Mouse (Mus musculus): Measurements from ENCODE around the gene Ccndbp1.
"Not testable (repeated sequence)": the region's sequence is repeated elsewhere in the genome, so short reads cannot be mapped to it uniquely, and the experiment has no call there.

The Ccndbp1 gene

GRCm38 (mm10) chr2:121003586-121003985 lies 4.6 kb upstream of the Ccndbp1 start:
- DNase-seq (ENCODE audit: low spot score), result no peak

- DNase-seq (ENCODE audit: low spot score), result no peak
Observed at GRCm38 (mm10) chr2:121004018-121004811, 4.0 kb upstream of the Ccndbp1 start.

GRCm38 (mm10) chr2:121006986-121007385 lies 1.2 kb upstream of the Ccndbp1 start:
- no peak for DNase-seq (ENCODE audit: low spot score)

GRCm38 (mm10) chr2:121008664-121009007 lies 433 bp downstream of the Ccndbp1 start:
- DNase-seq (ENCODE audit: low spot score), result no peak

GRCm38 (mm10) chr2:121009071-121009677 lies 971 bp downstream of the Ccndbp1 start:
- DNase-seq (ENCODE audit: low spot score), result no peak

- no peak for DNase-seq (ENCODE audit: low spot score)
Observed at GRCm38 (mm10) chr2:121012676-121013075, 4.5 kb downstream of the Ccndbp1 start.

GRCm38 (mm10) chr2:121015507-121015906 lies 7.3 kb downstream of the Ccndbp1 start:
- no peak for DNase-seq (ENCODE audit: low spot score)

GRCm38 (mm10) chr2:121016226-121016625 lies 8.0 kb downstream of the Ccndbp1 start:
- no peak for DNase-seq (ENCODE audit: low spot score)

- no peak for DNase-seq (ENCODE audit: low spot score)
Observed at GRCm38 (mm10) chr2:121017151-121017550, 8.9 kb downstream of the Ccndbp1 start.

GRCm38 (mm10) chr2:121022918-121023317 lies 14.7 kb downstream of the Ccndbp1 start:
- DNase-seq (ENCODE audit: low spot score), result no peak

- no peak for DNase-seq (ENCODE audit: low spot score)
Observed at GRCm38 (mm10) chr2:121036733-121037341, 28.6 kb downstream of the Ccndbp1 start, which contains the start of gene Epb42. Gene Epb42, minus strand, starts transcription at chr2:121037072.

- not testable (repeated sequence) for DNase-seq (ENCODE audit: low spot score)
Observed at GRCm38 (mm10) chr2:121038851-121039250, 30.6 kb downstream of the Ccndbp1 start.

GRCm38 (mm10) chr2:121039382-121039781 lies 31.2 kb downstream of the Ccndbp1 start:
- DNase-seq (ENCODE audit: low spot score), result no peak

- DNase-seq (ENCODE audit: low spot score), result no peak
Observed at GRCm38 (mm10) chr2:121041098-121041497, 32.9 kb downstream of the Ccndbp1 start.

- DNase-seq (ENCODE audit: low spot score), result no peak
Observed at GRCm38 (mm10) chr2:121045653-121046052, 37.5 kb downstream of the Ccndbp1 start.

- DNase-seq (ENCODE audit: low spot score), result no peak
Observed at GRCm38 (mm10) chr2:121052176-121052575, 44.0 kb downstream of the Ccndbp1 start.

GRCm38 (mm10) chr2:121054060-121054459 lies 45.9 kb downstream of the Ccndbp1 start:
- no peak for DNase-seq (ENCODE audit: low spot score)

- DNase-seq (ENCODE audit: low spot score), result no peak
Observed at GRCm38 (mm10) chr2:121055915-121056314, 47.7 kb downstream of the Ccndbp1 start.

GRCm38 (mm10) chr2:121057997-121058396 lies 49.8 kb downstream of the Ccndbp1 start:
- DNase-seq (ENCODE audit: low spot score), result no peak

- DNase-seq (ENCODE audit: low spot score), result no peak
Observed at GRCm38 (mm10) chr2:121061315-121061714, 53.1 kb downstream of the Ccndbp1 start.
